Mouse (Mus musculus) heart, postnatal 25 days (tissue): ENCODE data around the gene Gcc1. TPM values are rescaled to one million over a fixed set of nuclear protein-coding genes. Genes with fewer than 3 reads are reported as not detected.

Experiments
- DNase-seq: peaks from one replicate; pipeline ENCODE4 v3.0.0; 2022; ENCODE audit warnings: low spot score
- intact Hi-C: fragments of 180-260 bp; cut with DNase I; formaldehyde crosslinking; loops from one replicate; pipeline ENCODE4 v1.15.1; 2025
- total RNA-seq, 2 experiments: library from RNA; stranded (reverse); gene quantifications; 2 replicates each; pipeline ENCODE4 v1.2.3; 2021

The Gcc1 gene
- total RNA-seq, 2 experiments from 2014 or later, result 7.3 to 7.8 TPM

DNA sequence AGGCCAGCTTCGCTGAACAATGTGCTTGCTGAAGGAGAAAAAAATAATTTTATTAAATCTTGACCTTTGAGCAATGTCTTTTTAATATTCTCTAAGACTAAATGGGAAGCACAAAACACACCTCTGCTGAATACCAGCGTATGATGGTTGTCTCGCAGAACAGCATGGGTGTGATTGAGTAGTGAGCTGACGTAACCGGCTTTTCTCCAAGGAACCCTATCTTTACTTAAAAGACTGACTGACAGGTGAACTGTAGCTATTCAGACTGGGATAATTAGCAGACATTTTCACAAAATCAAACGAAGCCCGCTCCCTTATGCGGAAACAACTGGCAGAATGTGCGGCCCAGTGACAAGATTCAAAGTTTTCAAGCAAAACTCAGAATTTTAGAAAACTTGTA lies 60.6 kb downstream of the Gcc1 start:
- DNase-seq, result no peak
- intact Hi-C loops, result no loop called here

Other genes with a start within 250 kb of the Gcc1 start
- 10 to 100 TPM in 1 of 2 experiments, 1 to 10 TPM in 1; 9.7 to 12.2 TPM for gene Zfp800, start 30.4 kb downstream of the Gcc1 start, total RNA-seq
- gene Arf5, start 4.8 kb downstream of the Gcc1 start, total RNA-seq, result 100 to 1,000 TPM; 159 to 161 TPM
- not detected for gene Fscn3, start 601 bp downstream of the Gcc1 start, total RNA-seq
- not detected for gene Pax4, start 21.0 kb upstream of the Gcc1 start, total RNA-seq
- gene Snd1, start 46.7 kb upstream of the Gcc1 start, total RNA-seq, result 10 to 100 TPM; 75.4 to 78.4 TPM